Mouse (Mus musculus) ovary, postnatal 14 days (tissue): ENCODE measurements around the gene Tmem178.
A peak's percentile ranks its signal among the peaks of the same experiment; 100 is the strongest.

ENCODE experiments used
- DNase-seq: peaks from one replicate; pipeline ENCODE4 v3.0.0; 2022; ENCODE audit warnings: low spot score

Gene Tmem178

DNA sequence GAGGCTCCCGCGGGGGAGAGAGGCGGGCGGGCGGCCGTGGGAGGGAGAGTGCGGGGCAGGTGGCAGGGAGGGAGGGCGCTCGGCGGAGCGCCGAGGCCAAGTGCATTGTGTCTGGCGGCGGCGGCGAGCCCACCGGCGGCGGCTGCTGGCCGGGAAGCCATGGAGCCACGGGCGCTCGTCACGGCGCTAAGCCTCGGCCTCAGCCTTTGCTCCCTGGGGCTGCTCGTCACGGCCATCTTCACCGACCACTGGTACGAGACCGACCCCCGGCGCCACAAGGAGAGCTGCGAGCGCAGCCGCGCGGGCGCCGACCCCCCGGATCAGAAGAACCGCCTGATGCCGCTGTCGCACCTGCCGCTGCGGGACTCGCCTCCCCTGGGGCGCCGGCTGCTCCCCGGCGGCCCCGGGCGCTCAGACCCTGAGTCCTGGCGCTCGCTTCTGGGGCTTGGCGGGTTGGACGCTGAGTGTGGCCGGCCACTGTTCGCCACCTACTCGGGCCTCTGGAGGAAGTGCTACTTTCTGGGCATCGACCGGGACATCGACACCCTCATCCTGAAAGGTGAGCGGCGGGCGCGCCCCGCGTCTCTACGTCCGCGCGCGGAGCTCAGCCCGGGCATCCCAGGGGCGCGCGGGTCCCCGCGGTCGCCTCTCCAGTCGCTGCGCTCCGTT is at the start of gene Tmem178:
Gene Tmem178 (plus strand): TSS at position 103 of the 669 bp plus-strand sequence.
- peak; percentile 14 for DNase-seq

DNA sequence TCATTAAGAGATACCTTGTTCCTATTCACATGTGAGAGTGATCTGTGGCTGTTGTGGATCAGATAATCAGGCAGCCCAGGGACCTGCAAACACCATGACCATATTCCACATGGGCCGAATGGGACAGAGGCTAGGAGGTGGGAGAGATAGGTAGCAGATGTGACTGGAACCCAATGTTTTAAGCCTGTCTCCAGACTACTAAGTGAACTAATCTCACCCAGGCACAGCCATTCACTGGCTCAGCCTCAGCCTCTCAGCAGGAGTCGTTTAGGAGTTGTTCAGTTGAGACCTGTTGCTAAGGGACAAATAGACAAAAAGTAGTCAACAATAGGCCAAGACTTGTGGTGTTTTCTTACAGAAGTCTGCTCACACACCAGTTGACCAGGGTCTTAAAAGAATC is 48.0 kb upstream of the Tmem178 start:
- DNase-seq: no peak

DNA sequence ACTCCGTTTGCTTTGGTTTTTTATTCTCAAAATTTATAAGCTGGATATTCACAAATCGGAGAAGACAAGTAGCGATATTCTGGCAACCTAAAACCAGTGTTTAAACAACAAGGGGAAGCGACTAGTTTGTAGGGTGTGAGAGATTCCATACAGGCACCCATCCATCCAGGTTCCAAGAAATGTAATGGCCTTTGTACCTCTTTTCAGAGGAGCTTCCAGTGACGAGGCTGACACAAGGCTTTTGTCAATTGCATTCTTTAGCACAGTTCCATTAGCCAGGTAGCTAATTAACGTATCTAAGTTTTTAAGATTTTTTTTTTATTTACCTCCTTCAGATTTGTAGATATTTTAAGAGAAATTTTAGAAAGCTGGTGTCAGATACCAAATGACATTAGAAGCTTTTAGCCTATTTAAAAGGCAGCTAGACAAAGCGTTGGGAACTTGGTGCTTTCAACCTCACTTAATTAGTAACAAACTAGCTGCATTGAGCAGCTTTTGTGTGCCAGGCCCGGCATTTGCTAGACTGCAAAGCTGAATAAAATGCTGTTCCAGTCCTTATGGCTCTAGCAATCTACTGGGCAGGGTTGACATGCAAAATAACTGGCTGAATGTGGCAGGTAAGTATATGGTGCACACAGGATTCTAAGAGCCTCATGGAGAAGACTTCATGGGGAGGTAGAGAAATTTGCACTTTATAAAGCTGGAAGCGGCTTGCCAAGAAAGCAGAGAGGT is 46.6 kb upstream of the Tmem178 start:
- DNase-seq: no peak

DNA sequence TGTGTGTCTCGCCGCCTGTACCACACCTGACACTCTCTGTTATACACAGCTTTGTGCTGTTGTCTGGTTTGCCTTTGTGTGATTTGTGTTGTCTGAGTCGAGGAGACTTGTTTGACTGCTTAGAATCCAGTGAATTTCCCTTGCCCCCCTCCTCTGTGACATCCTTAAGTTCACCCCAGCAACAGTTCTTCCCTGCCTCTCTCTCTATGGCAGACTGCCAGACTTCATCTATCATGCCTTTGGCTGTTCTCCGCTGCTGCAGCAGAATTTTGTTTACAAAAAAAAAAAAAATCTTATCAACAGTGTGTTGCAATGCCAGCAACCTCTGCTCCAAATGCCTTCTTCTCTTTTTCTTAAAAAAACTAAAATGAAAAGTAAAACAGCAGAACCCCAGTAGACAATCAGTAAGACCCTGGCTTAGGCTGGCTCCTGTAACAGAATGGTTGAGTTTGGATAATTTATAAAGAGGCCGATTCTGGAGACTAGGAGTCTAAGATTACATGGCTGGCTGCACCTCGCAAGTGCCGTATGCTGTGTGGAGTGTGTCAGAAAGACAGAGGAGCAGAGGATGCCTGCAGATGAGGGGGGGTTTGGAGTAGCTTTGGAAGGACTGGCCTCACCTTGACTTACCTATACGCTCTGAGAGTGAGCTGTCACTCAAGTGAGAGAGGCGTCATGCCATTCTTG is 44.8 kb upstream of the Tmem178 start:
- DNase-seq: peak; percentile 57

DNA sequence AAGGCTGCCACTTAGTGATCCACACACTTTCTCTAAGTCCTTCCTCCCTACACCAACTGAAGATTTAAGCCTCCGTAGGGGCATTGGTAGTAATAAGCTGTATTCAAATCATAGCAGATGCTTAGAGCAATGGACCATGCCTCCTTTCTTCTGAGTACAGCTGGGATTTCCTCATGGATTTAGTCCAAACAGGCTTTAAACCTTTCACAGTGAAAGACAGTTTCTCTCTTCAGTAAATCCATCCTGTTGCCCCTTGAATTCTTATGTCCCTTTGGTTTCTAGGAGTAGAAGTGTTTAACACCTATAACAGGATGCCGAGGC is 44.3 kb upstream of the Tmem178 start:
- no peak for DNase-seq

DNA sequence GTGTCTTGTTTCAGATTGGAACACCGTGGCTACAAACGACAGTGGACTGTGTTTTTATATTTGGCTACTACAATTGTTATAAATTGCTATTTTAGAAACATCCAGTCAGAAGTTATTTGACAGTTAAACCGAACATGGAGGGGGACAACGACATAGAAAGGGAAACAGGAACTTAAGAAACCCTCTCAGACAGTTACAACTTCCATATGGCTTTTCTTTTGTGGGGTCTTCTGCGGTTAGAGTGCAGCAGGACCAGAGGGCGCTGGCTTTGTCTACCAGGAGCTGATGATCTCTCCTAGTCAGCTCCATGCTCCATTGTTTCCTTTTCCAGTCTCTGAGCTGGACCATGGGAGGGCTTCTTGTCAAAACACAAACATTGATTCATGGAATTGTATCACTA is 42.5 kb upstream of the Tmem178 start:
- no peak for DNase-seq

DNA sequence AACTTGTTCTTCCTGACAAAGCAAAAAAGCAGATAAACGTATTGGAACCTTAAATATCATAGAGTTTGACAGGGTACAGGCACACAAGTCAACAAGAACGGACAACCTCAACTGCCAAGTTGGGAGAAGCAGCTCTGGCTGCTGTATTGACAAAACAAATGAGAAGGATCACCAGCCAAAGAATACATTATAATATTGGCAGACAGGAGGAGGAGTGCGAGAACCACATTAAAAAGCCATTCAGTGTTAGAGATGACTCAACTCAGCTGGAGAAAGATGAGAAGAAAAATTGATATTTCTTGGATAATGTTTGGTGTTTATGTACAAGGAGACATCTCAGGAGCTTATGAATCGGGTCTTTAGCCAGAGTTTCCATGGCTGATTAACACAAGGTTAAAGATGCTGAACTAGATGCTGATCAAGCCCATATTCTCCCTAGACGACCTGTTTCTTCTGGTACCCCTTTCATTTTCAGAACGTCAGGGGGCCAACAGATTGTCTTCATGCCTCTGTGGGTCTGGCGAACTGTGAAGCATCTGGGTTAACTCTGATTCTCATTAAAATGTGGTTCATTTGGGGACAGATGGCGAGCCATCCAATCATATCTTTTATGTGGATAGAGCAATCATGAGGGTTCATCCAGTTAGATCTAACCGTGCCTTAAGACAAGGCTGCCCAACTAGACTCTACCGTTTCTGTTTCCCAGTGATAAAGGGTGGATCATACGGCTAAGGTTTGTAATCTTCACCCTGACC is 41.1 kb upstream of the Tmem178 start:
- no peak for DNase-seq

DNA sequence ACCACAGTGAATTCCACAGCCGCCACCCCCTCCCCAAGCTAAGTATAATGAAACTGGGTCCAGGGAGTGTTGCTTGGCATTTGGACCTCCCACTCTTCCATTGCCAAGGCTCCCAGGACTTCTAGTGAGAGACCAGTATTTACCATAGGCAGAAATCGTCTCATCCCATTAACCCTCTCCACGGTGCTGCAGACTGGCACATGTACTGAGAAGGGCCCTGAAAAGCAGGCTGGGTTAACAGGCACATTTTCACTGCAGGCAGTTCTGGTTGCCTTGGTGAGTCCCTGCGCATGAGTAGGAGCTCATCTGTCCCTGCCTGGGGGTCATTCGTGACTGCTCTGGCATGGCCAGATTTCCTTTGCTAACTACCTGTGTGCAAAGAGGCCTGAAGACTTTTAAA is 40.4 kb upstream of the Tmem178 start:
- no peak for DNase-seq

DNA sequence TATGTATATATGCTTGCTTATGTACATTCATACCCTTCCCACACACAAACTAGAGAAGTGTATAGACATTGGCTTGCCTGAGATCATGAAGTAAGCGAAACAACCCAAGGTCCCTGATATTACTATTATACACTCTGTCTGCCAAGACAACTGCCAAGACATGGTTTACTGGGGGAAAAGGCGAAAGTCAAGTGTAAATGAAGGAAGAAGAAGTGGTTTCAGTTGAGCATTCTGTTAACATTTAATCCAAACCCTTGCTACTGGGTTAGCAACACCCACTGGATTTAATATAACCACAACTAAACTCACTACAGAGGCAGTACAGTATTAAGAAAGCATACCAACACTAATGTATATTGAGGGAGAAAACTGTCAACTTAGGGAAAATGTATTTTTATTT is 28.8 kb upstream of the Tmem178 start:
- DNase-seq: no peak

DNA sequence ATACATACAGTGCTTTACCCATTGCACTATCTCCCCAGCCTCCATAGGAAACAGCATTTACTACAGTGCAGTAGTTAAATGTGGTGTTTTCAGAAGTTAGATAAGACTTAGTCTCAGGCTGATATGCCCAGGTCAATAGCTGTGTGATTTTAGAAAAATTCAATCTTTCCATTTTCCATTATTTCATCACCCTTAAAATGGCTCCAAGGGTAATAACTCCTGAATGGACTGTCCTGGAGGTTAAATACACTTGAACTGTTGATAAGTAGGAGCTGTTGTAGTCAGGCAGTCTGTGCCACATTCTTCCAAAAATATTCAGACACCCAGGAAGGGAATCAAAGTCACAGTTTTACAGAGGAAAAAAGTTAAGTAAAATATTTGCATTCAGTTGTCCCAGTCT is 25.2 kb upstream of the Tmem178 start:
- no peak for DNase-seq

DNA sequence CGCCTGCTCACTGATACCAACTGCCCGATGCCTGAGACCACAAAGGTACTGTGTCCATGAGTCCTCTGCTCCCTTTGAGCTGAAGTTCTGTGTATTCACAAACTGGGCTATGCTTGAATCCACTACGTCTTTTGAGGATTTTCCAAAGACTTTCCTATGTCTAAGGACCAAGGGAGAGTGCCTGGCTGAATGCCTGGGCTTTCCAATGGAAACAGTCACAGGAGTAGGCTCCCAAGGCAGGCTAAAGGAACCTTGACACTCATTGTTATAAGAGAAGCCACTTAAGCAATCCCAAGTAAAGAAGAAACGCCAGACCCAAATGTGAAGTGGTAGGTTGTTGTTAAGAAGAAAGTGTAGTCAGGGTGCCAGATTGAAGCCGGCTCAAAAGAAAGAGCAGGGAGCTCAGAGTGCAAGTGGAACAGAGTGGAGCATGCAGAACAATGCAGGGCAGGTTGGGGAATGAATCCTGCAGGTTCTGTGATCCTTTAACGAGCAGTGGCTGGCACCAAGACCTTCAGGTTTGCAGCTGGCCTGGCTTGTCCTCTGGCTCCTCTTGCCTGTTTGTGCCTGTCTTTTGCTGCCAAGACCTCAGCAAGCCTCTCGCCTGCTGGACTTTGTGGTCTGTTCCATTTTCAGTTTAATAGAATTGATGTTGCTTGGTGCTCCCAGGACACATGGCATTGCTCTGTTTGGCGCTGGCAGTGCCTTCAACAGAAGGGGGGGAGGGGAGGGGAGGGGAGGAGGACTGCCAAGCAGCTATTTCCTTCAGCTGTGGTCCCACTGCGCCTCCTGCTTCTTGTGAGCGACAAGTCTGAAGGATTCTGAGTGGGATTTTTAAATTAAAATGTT is 22.9 kb upstream of the Tmem178 start:
- no peak for DNase-seq

DNA sequence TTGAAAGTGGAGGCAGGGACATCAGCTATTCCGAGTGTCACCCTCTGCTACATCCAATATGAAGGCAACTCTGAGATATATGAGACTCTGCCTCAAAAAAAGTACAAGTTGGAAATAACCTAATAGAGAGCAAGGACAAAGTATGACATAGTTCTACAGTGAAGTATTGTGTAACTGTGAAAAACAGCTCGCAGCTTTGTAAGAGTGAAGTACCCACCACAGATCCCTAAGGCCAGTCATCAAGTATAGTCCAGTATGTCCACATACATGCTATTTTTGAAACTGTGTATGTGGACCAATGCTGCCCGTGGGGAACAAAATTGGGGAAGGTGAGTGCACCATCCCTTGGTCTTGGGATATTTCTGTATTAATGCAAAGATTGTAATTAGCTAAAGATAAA is 18.9 kb upstream of the Tmem178 start:
- DNase-seq: no peak

DNA sequence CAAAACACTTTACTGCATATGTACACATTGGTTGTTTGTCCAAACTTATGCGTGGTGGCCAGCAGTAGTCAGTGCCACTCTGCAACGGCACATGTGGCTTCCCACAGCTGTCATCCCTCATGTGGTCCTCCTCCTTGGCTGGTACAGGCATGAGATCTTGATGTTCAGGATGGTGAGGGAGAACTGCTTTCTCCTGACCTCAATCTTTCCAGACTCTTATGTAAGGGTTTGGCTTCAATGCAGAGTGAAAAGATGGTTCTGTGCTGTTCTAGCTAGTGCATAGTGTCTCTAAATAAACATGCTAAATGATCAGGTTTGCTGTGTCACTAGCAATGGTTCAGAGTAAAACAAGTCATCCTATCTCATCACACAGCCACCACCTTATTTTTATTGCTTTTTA is 17.3 kb upstream of the Tmem178 start:
- no peak for DNase-seq

DNA sequence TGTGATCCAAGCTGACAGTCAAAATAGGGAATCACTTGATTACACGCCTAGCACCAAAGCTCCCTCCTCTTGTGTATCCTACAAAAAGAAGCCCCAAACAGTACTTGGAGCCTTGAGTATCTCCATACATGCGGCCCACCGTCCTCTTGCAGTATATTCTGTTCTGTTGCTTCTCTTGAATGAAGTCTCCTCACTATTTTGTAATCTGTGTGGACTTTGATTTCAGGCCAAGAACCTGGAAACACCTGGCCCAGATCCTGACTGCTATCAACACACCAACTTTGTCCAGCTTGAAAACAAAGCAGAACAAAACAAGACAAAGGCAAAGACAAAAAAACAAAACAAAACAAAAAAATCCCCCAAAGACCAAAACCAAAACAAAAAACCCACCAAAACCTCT is 11.7 kb upstream of the Tmem178 start:
- no peak for DNase-seq

DNA sequence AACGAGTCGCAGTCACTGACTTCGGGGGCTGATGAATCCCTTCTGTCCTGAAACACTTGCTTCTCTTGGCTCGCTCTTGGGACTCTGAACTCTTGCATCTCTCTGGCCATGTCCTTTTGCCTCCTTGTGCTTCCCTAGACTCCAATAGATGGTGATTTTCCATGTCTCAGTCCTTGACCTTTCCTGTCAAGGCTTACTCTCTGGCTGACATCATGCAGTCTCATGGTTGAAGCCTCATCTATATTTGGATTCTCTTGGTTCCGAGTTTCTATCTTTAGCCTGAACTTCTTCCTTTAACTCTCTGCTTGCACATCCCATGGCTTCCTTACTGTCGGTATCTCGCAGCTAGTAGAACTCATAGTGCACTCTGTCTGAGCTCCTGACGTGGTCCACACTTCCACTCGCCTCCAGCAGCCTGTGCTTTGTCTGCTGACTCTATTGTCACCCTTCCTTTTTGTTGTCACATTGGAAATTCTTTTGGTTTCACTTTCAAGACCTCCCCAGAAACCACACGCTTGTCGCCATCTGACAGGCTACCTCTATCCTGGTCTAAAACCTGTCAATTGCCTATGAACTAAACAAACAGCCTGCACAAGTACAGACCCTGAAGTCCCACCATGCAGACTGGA is 10.9 kb upstream of the Tmem178 start:
- DNase-seq: no peak

DNA sequence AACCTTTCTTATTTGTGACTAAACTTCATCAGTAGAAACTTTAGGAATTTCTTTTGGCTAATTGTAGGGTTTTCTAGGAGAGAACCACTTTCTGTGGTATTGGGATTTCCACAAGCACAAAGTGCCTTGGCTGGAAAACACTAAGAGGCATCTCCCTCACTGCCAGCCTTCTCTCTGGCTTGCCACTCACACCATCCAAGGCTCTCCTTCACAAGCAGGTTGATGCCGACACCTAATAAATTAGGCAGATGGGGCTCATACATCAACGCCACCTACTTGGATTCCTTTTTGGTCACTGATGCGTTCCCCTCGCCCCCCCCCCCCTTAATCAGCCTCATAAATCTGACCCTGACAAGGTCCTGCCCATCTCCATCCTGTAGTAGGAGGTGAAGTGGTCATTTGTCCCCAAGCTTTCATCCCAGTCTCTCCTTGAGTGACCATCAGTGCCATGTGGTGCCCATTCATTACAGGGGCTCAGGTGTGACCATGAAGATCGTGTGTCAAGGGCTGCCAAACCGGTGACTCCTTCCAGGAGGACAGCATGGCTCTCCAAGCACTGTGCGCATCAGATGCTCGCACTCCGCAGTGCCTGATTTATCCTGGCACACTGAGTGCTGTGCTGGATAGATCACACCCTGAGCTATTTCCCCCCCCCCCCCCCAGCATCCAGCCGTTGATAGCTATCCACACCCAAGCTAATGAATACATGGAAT is 8.5 kb upstream of the Tmem178 start:
- DNase-seq: no peak

DNA sequence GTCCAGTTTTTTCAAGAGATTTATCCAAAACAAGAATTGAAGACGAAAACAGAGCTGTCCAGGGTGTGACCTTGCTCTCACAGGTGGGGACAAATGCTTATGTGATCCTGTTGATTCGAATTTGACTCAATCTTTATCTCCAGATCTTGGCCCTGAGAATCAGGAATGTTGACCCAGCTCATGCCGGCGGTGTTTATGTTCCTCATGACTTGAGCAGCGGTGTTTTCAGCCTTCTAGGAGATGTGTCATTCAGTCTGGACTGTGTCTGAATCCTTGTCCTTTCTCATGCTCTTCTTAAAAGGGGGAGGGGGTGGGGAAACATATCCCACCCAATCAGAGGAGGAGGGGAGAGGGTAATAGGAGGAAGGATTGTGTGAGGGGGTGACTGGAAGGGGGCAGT is 7.9 kb upstream of the Tmem178 start:
- no peak for DNase-seq

DNA sequence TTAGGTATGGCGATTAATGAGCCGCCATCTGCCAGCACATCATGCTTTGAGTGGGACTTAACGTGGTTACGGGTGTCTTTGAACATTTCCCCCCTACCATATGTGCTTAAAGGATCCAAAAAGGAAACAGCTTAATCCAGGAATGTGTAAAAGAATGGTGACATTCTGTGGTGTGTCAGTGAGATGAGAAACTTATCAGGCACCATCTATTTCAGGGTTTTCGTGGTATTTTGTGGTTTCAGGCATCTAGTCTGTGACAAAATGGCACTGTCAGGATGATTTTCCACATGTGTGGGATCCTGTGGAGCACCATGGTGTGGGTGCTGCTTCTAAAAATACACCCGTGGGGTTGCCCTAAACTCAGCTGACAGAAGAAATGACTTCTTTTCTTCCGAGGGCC is 4.6 kb upstream of the Tmem178 start:
- no peak for DNase-seq

DNA sequence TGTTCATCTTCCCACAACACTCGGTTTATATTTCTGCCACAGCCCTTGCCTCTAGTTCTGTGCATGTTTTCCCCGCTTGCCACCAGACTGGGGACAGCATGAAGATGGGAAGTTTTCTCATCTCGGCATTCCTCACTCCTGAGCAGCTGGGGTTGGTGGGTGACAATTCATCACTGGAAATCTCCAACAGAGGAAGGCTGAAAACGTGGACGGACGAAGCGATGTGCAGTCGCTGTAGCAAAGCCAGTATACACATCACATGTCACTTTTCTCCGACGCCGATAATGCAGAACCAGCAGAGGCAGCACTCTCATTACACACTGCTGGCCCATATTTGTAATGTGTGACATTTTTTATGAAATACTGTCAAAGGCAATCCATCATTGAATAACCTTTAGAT is 2.6 kb upstream of the Tmem178 start:
- DNase-seq: no peak

DNA sequence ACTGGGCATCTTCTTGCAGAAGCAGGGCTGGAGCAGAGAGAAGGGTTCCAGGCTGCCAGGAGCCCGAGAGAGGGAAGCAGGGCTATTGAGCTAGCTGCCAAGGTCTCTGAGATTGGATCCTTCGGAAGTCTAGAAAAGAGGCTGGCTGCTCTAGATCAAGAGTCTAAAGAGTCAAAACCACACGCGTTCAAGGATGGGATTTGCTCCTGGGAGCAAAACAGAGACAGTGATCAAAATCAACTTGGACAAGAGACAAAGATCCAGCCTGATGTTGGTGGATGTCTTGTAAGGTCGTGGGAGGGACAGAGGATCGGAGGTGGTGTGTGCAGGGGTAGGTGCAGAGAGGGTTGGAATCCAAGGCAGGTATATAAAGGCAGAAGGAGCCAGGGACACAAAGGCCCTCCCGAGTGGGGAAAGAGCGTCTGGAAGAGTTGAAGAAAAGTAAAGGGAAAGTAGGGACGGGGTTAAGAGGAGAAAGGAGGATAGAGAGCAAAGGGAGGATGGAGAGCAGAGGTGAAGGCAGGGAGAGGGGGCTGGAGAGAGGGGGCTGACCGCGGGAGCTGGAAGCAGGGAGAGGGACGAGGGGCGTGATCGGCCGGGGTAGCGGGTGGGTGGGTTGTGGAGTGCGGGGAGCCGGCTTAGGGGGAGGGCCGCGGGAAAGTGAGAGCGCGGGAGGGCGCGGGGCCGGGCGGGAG is 450 bp upstream of the Tmem178 start:
- DNase-seq: no peak
